Mouse (Mus musculus) lung, postnatal 0 days (tissue): Measurements from ENCODE around the gene Ror2. TPM values are rescaled to one million over a fixed set of nuclear protein-coding genes. Genes with fewer than 3 reads are reported as not detected.

ENCODE experiments used
- ATAC-seq: fragments of 200-750 bp; cut with Nextera tagmentation; 2 replicates; pipeline ENCODE4 v1.8.0; 2017; ENCODE audit warnings: moderate library complexity
- DNase-seq: peaks from one replicate; pipeline ENCODE4 v3.0.0-alpha.2; 2016; ENCODE audit warnings: low spot score
- H3K27ac ChIP-seq: fragments of 300-500 bp; sonication (generic); 2 replicates; pipeline ENCODE4 v1.5.1; 2014; ENCODE audit warnings: antibody characterized with exemption, mild to moderate bottlenecking, low read length, mixed read lengths
- H3K27me3 ChIP-seq: fragments of 300-500 bp; sonication (generic); replicated peaks from 2 replicates; pipeline ENCODE4 v1.6.1; 2014; ENCODE audit warnings: low read length, mixed read lengths; ENCODE audit not compliant: insufficient read depth
- H3K36me3 ChIP-seq: fragments of 300-500 bp; sonication (generic); 2 replicates; pipeline ENCODE4 v1.6.1; 2014; ENCODE audit warnings: low read length, mixed read lengths; ENCODE audit not compliant: insufficient read depth
- H3K4me1 ChIP-seq: fragments of 300-500 bp; sonication (generic); 2 replicates; pipeline ENCODE4 v1.6.1; 2014; ENCODE audit warnings: antibody characterized with exemption, low read depth, low read length, mixed read lengths; ENCODE audit not compliant: insufficient read depth
- H3K4me2 ChIP-seq: fragments of 300-500 bp; sonication (generic); replicated peaks from 2 replicates; pipeline ENCODE4 v1.6.1; 2014; ENCODE audit warnings: low read depth, mild to moderate bottlenecking, low read length, moderate library complexity, mixed read lengths
- H3K4me3 ChIP-seq: fragments of 300-500 bp; sonication (generic); 2 replicates; pipeline ENCODE4 v1.5.1; 2014; ENCODE audit warnings: low read depth, low read length
- H3K9ac ChIP-seq: fragments of 300-500 bp; sonication (generic); replicated peaks from 2 replicates; pipeline ENCODE4 v1.6.1; 2014; ENCODE audit warnings: low read depth, mild to moderate bottlenecking
- H3K9me3 ChIP-seq: fragments of 300-500 bp; sonication (generic); 2 replicates; pipeline ENCODE4 v1.6.1; 2016; ENCODE audit warnings: low read length, mixed read lengths
- CTCF ChIP-seq: IDR thresholded peaks from 2 replicates; pipeline ENCODE4 v1.5.1; 2016; ENCODE audit warnings: antibody characterized with exemption, mild to moderate bottlenecking
- EP300 ChIP-seq: IDR thresholded peaks from 2 replicates; pipeline ENCODE4 v1.6.1; 2016; ENCODE audit warnings: antibody characterized with exemption, mild to moderate bottlenecking, control low read depth
- WGBS: fragments of 180-500 bp; shearing (Covaris S2); extraction: QIAGEN DNeasy Blood & Tissue Kit; methylation state at CpG from one replicate; pipeline ENCODE4 v1.1.7; 2014; 5-methylcytosine and 5-hydroxymethylcytosine counted together
- polyA plus RNA-seq: library from polyadenylated mRNA; unstranded; fragments of >200 nt; fragmentation: Nextera tagmentation; extraction: Ambion mirVana; gene quantifications from 2 replicates; pipeline ENCODE4 v1.2.1, GENCODE M21; 2015

The Ror2 gene
- polyA plus RNA-seq, 1 experiment from 2014 or later: 5.3 TPM

DNA sequence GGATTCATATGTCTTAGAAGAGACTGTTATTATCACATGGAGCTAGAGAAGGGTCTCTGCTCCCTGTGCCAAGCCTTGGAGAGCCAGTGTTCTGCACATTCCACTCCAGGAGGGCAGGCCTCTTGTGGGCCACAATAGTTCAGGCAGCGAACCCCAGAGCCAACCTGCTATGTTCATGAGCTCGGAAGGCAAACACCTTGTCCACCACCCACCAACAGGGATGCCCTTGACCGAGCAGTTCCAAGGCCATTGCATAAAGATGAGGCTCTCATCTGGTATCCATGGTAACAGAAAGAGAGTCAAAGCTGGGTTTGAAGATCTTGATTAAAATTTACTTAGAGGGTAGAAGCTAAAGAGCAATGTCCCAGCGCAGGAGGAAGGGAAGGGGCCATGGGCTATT is 107.8 kb downstream of the Ror2 start:
- Histone ChIP-seq H3K4me1 (peaks cover 5% of the 10 kb centered on the region), H3K4me2 (peak overlapping the region; percentile 35; the same call in 1 of the 2 replicates), H3K36me3 (no peaks in the 10 kb centered on the region), H3K9me3 (no peaks in the 10 kb centered on the region), H3K4me3 (no peak overlapping the region), H3K27ac (no peak overlapping the region), H3K9ac (no peak overlapping the region), H3K27me3 (no peaks in the 10 kb centered on the region)
- no peak for DNase-seq
- ATAC-seq: peak; percentile 22; the same call in 1 of the 2 replicates
- TF ChIP-seq CTCF (no peak), EP300 (no peak)
- WGBS: 24% methylated on average over 4 of the region's 4 CpGs

DNA sequence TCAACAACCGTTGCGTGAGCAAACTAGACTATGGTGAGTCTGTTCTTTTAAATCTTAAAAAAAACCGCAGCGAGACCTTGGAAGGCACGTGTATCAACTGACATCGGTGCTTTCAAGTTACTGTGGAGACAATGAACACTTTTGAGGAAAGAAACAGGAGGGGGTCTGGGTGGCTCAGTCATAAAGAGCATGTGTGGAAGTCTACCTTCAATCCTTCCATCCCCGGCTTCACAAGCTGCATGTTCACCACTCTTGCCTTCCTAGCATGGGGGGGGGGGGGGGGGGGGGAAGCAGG is 108.6 kb downstream of the Ror2 start:
- H3K4me3 ChIP-seq: no peak overlapping the region
- H3K27ac ChIP-seq: no peak overlapping the region
- DNase-seq: no peak

DNA sequence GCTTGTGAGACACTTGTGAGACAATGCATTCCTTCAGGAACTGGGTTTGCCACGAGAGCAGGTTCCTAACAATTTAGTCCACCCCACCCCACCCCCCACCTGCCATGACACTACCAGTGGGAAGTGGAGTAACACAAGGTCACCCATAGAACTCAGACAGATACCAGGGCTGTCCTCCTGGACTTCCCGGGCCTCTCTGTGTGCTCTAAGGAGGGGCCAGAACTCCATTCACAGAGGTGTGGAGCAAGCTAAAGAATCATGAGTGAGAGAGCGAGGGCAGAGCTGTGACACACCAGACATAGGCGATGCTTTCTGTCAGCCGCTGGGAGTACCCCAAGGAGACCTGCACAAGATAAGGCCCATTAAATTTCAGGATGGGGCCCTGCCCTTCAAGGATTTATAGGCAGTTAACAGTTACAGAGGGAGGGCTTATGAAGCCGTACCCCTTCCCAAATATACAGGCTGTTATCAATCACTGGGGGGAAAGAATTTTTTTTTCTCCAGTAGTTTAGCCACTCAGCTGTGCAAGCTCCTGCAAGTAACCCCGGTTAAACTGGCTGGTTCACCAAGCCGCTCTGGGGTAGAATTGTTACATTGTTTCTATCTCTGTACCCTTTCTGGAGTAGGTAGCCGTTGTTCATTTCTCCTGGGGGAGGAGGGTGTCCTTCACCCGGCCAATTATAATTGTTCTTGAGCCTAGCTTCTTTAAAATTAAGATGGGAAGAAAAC is 109.1 kb downstream of the Ror2 start:
- Histone ChIP-seq H3K4me3 (no peak overlapping the region), H3K4me1 (peaks cover 5% of the 10 kb centered on the region), H3K9me3 (no peaks in the 10 kb centered on the region), H3K9ac (no peak overlapping the region), H3K27me3 (no peaks in the 10 kb centered on the region), H3K27ac (no peak overlapping the region), H3K4me2 (no peak overlapping the region), H3K36me3 (no peaks in the 10 kb centered on the region)
- 51% methylated on average over 10 of the region's 10 CpGs for WGBS
- ATAC-seq: no peak
- DNase-seq: no peak
- TF ChIP-seq CTCF (no peak), EP300 (no peak)

More for the DNA sequence above, 108.6 kb downstream of the Ror2 start:
- no peaks in the 10 kb centered on the region for H3K27me3 ChIP-seq
- TF ChIP-seq EP300 (no peak), CTCF (no peak)
- H3K4me1 ChIP-seq: peaks cover 5% of the 10 kb centered on the region
- H3K36me3 ChIP-seq: no peaks in the 10 kb centered on the region
- WGBS: 56% methylated on average over 7 of the region's 7 CpGs
- ATAC-seq: no peak
- H3K4me2 ChIP-seq: no peak overlapping the region
- H3K9ac ChIP-seq: no peak overlapping the region
- H3K9me3 ChIP-seq: no peaks in the 10 kb centered on the region

DNA sequence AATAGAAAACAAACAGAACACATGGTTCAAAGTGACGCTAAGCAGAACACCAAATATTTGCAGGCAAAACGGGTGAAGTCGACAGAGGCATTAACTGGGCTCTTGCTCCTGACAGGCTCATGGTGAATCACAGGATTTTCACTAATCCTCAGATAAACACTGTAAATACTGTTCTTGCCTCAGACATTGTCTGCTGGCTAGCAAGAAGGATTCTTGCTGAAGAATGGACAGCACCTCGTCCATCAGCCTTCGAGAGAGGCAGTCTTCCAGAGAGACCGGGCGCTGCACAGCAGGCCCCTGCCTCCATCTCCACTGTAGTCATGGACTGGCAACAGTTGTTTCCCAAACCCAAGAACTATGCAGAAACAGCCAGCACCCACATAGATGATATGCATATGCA is 110.9 kb downstream of the Ror2 start:
- TF ChIP-seq CTCF: no peak
- TF ChIP-seq EP300: no peak
- Histone ChIP-seq H3K9me3 (no peaks in the 10 kb centered on the region), H3K36me3 (no peaks in the 10 kb centered on the region), H3K27ac (no peak overlapping the region), H3K27me3 (no peaks in the 10 kb centered on the region), H3K9ac (no peak overlapping the region), H3K4me2 (no peak overlapping the region), H3K4me3 (no peak overlapping the region), H3K4me1 (peaks cover 5% of the 10 kb centered on the region)
- 0 out of 2 replicates have a peak, but pooled peaks have one; percentile 29 for ATAC-seq
- DNase-seq: no peak
- 56% methylated on average over 7 of the region's 7 CpGs for WGBS

DNA sequence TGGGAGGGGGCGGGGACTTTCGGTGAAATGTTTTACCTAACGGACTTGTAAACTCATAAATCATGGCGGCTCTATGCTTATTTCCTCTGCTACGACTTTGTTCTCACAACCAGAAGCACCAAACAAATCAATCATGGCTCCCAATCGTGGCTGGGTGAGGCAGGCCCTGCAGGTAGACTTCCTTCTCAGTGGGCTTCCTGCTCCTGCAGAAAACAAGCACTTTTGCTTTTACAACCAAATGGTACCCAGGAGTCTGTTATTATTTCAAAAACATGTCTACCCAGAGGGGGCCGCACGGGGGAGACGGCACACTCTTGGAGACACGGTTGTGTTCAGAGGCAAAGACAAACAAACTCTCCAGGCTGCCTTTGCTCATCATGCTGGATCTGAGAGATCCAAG is 122.3 kb downstream of the Ror2 start:
- Histone ChIP-seq H3K4me2 (no peak overlapping the region), H3K36me3 (no peaks in the 10 kb centered on the region), H3K4me3 (no peak overlapping the region), H3K27me3 (no peaks in the 10 kb centered on the region), H3K9me3 (no peaks in the 10 kb centered on the region), H3K4me1 (no peaks in the 10 kb centered on the region; the same call in 1 of the 2 replicates), H3K9ac (no peak overlapping the region), H3K27ac (no peak overlapping the region)
- ATAC-seq (no peak), DNase-seq (peak; percentile 44)
- 22% methylated on average over 10 of the region's 10 CpGs for WGBS
- TF ChIP-seq CTCF (peak; percentile 40; the same call in 1 of the 2 replicates), EP300 (no peak)

DNA sequence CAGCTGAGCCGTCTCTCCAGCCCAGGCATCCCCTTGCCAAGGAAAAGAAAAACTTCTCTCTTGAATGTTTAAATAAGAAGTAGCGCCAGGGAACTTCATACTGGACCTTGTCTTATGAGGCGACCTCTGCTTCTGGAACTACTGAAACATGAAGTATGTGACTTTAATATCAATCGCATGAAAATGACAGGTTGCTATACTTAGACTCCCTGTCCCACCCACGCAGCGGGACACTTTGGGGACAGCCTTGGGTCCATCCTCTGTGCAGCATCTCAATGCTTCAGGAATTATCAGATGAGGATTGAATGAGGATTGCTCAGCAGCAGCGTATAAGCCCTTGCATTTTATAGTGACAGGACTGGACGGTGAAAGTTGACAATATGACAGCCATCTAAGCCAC is 122.9 kb downstream of the Ror2 start:
- Histone ChIP-seq H3K4me2 (no peak overlapping the region), H3K4me3 (no peak overlapping the region), H3K4me1 (peaks cover 2% of the 10 kb centered on the region; the same call in 1 of the 2 replicates), H3K36me3 (no peaks in the 10 kb centered on the region), H3K9me3 (no peaks in the 10 kb centered on the region), H3K27ac (no peak overlapping the region), H3K9ac (no peak overlapping the region), H3K27me3 (no peaks in the 10 kb centered on the region)
- TF ChIP-seq EP300 (no peak), CTCF (no peak)
- DNase-seq (peak; percentile 21), ATAC-seq (no peak; the same call in 1 of the 2 replicates)
- 40% methylated on average over 8 of the region's 8 CpGs for WGBS
